Mouse (Mus musculus): ENCODE data around the gene Olfr641.

The Olfr641 gene

DNA sequence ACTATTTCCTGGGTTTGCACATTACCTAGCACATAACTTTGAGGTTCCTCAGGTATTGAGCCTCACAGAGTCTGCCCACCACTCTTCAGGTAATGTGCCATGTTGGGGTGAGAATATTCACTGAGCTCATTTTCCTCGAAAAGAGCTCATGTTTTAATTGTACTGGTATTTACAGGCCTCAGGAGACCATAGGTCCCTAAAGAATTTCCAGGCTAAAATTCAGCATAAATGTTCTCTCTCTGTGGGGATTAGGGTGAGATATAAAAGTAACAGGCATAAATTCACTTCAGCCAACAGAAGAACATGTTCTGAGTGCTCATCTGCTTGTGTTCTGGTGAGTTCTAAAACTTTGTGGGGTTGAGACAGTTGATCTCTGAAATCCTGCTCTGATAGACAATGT, at the start of gene Olfr641:
Olfr641 (plus strand) TSS at position 301 of the 400 bp plus-strand sequence.
- DNase-seq (ENCODE audit: low spot score) = no peak

DNA sequence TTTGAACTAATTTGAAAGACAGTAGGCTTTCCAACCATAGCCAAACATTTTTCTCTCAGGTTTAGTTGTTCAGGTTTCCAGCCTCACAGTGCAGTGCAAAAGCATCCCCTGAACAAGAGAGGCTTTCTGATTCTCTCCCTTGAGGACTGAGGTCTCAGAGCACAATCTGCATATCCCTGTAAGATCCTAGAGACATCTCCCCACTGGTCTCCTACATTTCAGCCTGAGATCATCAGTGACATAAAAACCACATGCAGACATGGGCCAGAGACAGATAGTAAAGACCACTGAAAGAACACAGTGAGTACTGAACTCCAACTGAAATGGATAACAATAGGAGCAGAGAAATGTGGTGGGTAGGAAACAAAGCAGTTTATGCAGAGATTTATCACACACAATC, 36.8 kb upstream of the Olfr641 start, which contains the start of gene Olfr638:
Olfr638 (plus strand) TSS at position 301 of the 400 bp plus-strand sequence.
- DNase-seq (ENCODE audit: low spot score) = no peak

- DNase-seq (ENCODE audit: low spot score) = no peak
These were observed 36.1 kb upstream of the Olfr641 start for GRCm38 (mm10) chr7:103999124-103999523.

DNA sequence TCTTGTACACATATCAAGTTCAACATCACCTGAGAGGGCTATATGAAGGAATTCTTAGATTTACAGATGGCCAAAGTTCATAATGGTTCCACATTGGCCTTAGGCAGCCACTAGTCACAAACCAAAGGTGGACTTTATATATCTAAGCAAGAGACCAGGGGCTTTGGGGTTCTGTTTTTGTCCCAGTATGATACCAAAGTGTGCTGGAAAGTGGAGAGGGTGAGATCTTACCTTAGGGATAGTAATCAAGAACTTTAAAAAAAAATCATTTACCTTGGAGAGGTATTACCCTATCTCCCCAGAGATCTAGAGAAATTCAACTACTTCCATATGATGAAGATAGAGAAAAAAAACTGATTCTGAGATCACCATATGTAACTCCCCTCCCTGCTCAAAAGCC, 18.0 kb upstream of the Olfr641 start, which contains the start of gene Olfr639:
Olfr639 (minus strand) TSS at position 101 of the 400 bp plus-strand sequence.
- DNase-seq (ENCODE audit: low spot score) = no peak

DNA sequence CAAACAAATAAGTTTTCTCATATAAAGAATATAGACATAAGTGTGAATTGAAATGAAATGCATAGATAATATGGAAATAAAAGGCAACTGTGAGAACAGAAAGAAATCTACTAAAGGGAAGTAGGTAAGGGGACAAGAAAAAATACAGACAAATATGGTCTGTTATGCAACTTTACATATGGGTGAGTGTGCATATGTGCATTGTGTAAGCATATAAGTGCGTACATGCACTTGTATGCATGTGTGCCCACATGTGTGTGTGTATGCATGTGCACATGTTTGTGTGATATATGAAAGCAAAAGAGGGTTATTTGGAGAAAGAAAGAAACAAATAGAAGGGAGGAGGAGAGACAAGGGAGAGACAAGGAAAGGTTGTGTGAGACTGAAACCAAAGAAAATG, 16.3 kb upstream of the Olfr641 start:
- DNase-seq (ENCODE audit: low spot score) = no peak

GRCm38 (mm10) chr7:104021651-104022050, 13.6 kb upstream of the Olfr641 start:
- DNase-seq (ENCODE audit: low spot score) = no peak

GRCm38 (mm10) chr7:104025473-104025872, 9.8 kb upstream of the Olfr641 start, which contains the start of gene Olfr640:
Gene Olfr640 (minus strand): TSS chr7:104025573.
- no peak for DNase-seq (ENCODE audit: low spot score)

DNA sequence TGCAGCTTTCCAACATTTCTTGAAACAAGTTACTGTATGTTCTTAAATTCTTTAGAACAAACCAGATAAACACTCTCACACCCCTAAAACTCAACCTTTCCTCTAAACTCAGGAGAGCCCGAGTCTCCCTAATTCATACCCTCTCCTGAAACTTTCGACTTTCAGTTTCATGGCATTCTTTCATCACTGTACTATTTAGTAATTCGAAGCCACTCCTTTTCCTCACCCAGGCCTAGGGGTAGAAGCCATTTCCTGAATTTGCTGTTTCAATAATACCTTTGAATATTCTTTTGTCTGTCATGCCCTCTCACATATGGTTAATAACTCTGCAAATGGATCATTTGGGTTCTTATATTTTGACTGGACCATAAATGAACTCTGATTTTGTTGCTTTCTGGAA, 8.3 kb upstream of the Olfr641 start:
- no peak for DNase-seq (ENCODE audit: low spot score)

DNA sequence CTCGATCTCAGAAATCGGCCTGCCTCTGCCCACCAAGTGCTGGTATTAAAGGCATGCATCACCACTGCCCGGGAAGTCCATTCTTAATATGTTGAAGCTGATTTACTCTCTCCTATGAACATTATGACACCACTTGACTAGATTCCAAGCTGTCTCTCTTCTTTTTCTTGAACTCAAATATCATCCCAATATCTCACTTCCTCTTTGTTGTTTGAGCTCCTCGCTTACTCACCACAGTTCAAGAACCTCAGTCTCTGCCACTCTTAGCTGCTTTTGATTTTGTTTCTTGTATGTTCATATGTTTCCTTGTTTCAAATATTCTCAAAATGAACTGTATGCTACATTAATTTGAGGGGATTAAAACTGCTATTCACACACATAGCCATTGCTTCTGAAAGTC, 15.5 kb downstream of the Olfr641 start:
- no peak for DNase-seq (ENCODE audit: low spot score)

DNA sequence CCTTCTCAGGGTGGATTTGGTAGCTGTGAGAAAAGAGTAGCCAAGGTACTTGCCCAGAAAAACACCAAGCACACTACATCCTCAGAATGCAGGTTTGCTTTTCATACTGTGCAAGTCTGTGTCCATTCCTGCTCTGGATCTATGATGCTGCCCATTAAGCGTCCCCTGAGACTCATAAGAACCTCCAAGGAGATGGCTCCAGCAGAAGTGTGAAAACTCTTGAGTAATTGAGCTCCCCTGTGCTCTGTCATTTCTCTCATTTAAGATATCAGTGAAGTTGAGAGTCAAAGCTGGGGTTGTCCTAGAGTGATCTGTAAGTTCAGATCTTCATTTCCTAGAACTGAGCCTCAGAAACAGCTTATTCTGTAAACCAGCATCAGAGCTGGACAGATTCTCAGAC, 17.3 kb downstream of the Olfr641 start, which contains the start of gene Olfr642:
Olfr642 (minus strand) TSS at position 101 of the 400 bp plus-strand sequence.
- no peak for DNase-seq (ENCODE audit: low spot score)

DNA sequence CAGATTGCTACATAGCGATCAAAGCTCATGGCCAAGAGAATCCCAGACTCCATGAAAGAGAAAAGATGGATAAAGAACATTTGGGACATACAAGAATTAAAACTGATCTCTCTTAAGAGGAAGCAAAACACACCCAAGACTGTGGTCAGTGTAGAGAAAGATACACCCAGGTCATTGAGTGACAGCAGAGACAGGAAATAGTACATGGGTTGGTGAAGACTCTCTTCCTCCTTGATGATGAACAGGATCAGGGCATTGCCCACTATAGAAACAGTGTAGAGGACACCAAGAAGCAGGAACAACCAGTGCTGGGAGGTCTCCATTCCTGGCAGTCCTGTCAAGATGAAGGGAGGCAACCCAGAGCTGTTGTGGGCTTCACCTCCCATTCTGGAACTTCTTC, 24.0 kb downstream of the Olfr641 start:
- no peak for DNase-seq (ENCODE audit: low spot score)

DNA sequence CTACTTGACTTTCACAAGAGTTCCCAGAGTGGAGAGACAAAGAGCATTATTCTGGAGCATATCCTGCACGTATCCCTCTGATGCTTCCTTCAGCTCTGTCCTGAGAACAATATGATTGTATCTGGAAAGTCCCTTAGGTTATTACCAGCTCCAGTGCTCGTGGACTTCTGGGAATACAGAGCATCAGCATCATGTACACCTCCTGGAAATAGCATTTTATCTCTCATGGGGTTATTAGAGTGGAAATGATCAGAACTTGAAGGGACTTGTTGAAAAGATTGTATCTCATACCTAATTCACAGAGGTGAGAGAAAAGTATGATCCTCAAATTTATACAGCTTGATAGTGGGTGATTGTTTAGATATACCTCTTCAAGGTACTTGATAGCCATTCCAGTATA, 26.1 kb downstream of the Olfr641 start, which contains the start of gene 4930516K23Rik:
4930516K23Rik (minus strand) TSS at position 101 of the 400 bp plus-strand sequence.
- no peak for DNase-seq (ENCODE audit: low spot score)

DNA sequence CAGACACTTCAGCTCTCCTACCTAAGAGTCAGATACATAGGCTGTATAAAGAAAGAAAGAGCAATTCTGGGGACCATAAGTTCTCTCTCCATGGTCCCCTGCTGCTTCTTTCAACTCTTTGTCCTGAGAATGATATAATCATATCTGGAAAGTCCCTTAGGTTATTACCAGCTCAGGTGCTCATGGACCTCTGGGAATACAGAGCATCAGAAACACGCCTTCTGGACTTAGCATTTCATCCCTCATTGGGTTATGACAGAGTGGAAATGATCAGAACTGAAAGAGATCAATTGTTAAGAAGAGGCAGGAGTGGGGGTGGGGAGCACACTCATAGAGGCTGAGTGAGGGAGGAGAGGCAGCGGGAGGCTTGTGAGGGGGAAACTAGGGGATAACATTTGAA, 36.5 kb downstream of the Olfr641 start, which contains the start of gene Olfr644:
Olfr644 (minus strand) TSS at position 101 of the 400 bp plus-strand sequence.
- DNase-seq (ENCODE audit: low spot score) = peak; percentile 3

DNA sequence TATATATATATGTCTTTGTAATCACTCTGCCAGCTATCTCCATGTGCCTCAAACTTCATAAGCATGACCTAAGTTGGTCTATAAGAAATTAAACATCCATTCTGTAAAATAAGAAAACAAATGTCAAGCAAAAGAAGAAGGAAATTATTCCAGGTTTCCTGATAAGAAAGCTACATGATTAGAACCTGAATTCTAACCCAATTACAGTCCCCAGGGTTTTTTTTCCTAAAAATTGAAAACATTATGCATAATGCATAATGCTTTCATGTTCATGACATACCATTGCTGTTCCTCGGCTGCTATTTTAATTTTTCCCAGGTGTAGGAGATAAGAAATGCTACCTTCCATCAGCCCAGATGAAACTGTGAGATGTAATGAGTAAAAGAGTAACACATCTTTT, 50.1 kb downstream of the Olfr641 start, which contains the start of gene Olfr645:
Olfr645 (minus strand) TSS at position 101 of the 400 bp plus-strand sequence.
- DNase-seq (ENCODE audit: low spot score) = no peak

Measured in retina, embryonic 14.5 days (tissue).